Mouse (Mus musculus): ENCODE results near the gene Rasgrp4.

DNA sequence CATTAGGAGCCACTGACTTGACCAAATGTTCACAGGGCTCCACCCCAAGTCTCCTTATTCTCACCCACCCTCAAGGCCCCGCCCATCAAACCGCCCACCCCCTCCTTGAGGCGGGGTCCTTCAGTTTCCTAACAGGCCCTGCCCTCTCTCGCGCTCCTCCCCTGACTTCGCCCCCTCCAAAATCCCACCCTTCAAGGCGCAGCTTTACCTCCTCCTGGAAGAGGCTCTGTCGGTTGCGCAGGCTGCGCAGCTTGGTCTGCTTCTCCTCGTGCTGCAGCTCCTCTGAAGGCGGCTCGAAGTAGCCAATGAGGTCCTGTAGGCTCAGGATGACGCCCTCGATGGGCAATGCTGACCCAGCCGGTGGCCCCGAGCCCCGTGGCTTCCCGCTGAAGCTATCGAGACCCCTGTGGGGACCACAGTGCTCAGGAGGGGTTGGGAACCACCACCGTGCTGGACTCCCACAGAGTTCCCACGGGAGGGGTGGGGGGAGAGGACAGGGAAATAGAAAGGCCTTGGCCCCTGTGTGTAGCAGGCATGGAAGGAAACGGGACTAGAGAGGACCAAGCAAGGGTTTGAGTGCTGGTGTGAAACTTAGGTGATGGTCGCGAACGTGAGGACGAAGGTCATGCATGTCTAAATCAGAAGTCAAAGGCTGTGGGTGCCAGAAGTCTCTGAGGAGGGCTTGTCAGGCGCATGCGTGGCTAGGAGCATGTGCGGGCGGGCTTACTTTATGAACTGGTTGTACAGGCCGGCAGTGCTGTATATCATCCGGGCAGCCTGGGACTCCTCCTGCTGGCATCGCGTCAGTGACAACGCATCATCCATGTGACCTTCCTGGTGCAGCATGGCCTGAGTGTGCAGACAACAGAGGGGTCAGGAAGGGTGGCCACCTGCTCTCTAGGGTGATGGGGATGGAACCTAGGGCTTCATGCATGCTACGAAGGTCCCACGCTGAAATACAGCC is 25.4 kb upstream of the Rasgrp4 start:
- TF ChIP-seq CTCF (IDR thresholded peaks at IDR 0.05; ENCODE audit: control insufficient read depth, insufficient read depth, insufficient replicate concordance, low read depth, low read length) (no peak), POLR2A (IDR thresholded peaks at IDR 0.05; ENCODE audit: control insufficient read depth, low read depth, low read length) (no peak)
